Mouse (Mus musculus) cerebellum, adult 2 months (tissue): ENCODE measurements around the gene Serpinb9b. TPM values are rescaled to one million over a fixed set of nuclear protein-coding genes. Genes with fewer than 3 reads are reported as not detected.

ENCODE experiments used
- DNase-seq, 2 experiments: peaks; one replicate each; pipeline ENCODE4 v3.0.0; 2021
- H3K27ac ChIP-seq: fragments of 200-500 bp; 2 replicates; pipeline ENCODE4 v1.5.1; 2012; ENCODE audit warnings: low read length, control low read depth, inconsistent platforms; ENCODE audit not compliant: insufficient read depth
- H3K27me3 ChIP-seq: fragments of 200-500 bp; 2 replicates; pipeline ENCODE4 v1.6.1; 2012; ENCODE audit warnings: inconsistent platforms, mild to moderate bottlenecking, low read length, moderate library complexity; ENCODE audit not compliant: control insufficient read depth, insufficient read depth
- H3K4me1 ChIP-seq: fragments of 200-500 bp; 2 replicates; pipeline ENCODE4 v1.6.1; 2011; ENCODE audit warnings: low read length; ENCODE audit not compliant: control insufficient read depth, insufficient read depth
- H3K4me3 ChIP-seq: fragments of 200-500 bp; replicated peaks from 2 replicates; pipeline ENCODE3; 2011; ENCODE audit warnings: mild to moderate bottlenecking, low read depth, low read length, control low read depth; ENCODE audit not compliant: insufficient read depth
- CTCF ChIP-seq: fragments of 200-500 bp; IDR thresholded peaks from 2 replicates; pipeline ENCODE4 v1.5.1; 2011; ENCODE audit warnings: low read depth, mild to moderate bottlenecking, control low read depth, low read length, moderate library complexity, borderline replicate concordance; ENCODE audit not compliant: insufficient read depth
- WGBS: fragments of 180-500 bp; shearing (Covaris S2); methylation state at CpG from one replicate; pipeline ENCODE4 v1.1.7; 2018; 5-methylcytosine and 5-hydroxymethylcytosine counted together
- polyA plus RNA-seq: library from polyadenylated mRNA; depleted of rRNA; stranded (reverse); fragments of >200 nt; gene quantifications from 2 replicates; pipeline ENCODE4 v1.2.3, GENCODE M21; 2012; rRNA removed

Serpinb9b gene
- polyA plus RNA-seq, 1 experiment: 0.03 TPM

- Histone ChIP-seq H3K27me3 (no peaks in the 10 kb centered on the region), H3K4me3 (no peak overlapping the region), H3K4me1 (peaks cover 2% of the 10 kb centered on the region; the same call in 1 of the 2 replicates), H3K27ac (no peak overlapping the region)
- no peak for DNase-seq
- TF ChIP-seq CTCF: no peak
- 100% methylated on average over 1 of the region's 1 CpGs for WGBS
These were observed 64.1 kb downstream of the Serpinb9b start for GRCm38 (mm10) chr13:33091306-33091705.

Other genes with a start within 250 kb of the Serpinb9b start
- 0.19 and 0.21 TPM in 2 replicates for gene Mylk4, start 243.5 kb upstream of the Serpinb9b start, polyA plus RNA-seq
- 57.2 and 63.7 TPM in 2 replicates for gene Wrnip1, start 225.4 kb upstream of the Serpinb9b start, polyA plus RNA-seq
- 0.88 TPM in 1 of 2 replicates, not detected in the other for gene D930007J09Rik, start 224.6 kb upstream of the Serpinb9b start, polyA plus RNA-seq
- 24.4 and 31.1 TPM in 2 replicates for gene Serpinb1a, start 176.2 kb upstream of the Serpinb9b start, polyA plus RNA-seq
- gene Serpinb1c, start 129.2 kb upstream of the Serpinb9b start, polyA plus RNA-seq: 0.11 TPM in 1 of 2 replicates, not detected in the other
- 1.5 and 1.6 TPM in 2 replicates for gene Serpinb6b, start 62.2 kb upstream of the Serpinb9b start, polyA plus RNA-seq
- gene Serpinb9, start 24.2 kb upstream of the Serpinb9b start, polyA plus RNA-seq: 4.5 and 4.6 TPM in 2 replicates
- 9.1 and 10.3 TPM in 2 replicates for gene Serpinb1b, start 51.2 kb downstream of the Serpinb9b start, polyA plus RNA-seq
- 0.08 and 0.17 TPM in 2 replicates for gene Serpinb9c, start 132.3 kb downstream of the Serpinb9b start, polyA plus RNA-seq
- gene Serpinb9d, start 165.5 kb downstream of the Serpinb9b start, polyA plus RNA-seq: not detected in 2 replicates
- gene Serpinb9e, start 222.2 kb downstream of the Serpinb9b start, polyA plus RNA-seq: not detected in 2 replicates